Mouse (Mus musculus): ENCODE data around the gene Cped1. TPM values are rescaled to one million over a fixed set of nuclear protein-coding genes. Genes with fewer than 3 reads are reported as not detected.

The Cped1 gene
- polyA plus RNA-seq, 1 experiment: 2.2 TPM

- no peaks in the 10 kb centered on the region for H3K4me1 ChIP-seq (ENCODE audit: control insufficient read depth, insufficient read depth, low read length)
- H3K4me3 ChIP-seq (ENCODE audit: insufficient read depth, low read length): no peak overlapping the region
- no peak overlapping the region for H3K27ac ChIP-seq (ENCODE audit: insufficient read depth, low read length)
- TF ChIP-seq POLR2A (IDR thresholded peaks at IDR 0.05; ENCODE audit: extremely low read depth, insufficient read depth, low read length) (no peak), CTCF (IDR thresholded peaks at IDR 0.05; ENCODE audit: extremely low read depth, insufficient read depth, low read length) (no peak)
Observed at GRCm38 (mm10) chr6:22010761-22011281, 25.1 kb downstream of the Cped1 start.

GRCm38 (mm10) chr6:22011546-22011945 is 25.8 kb downstream of the Cped1 start:
- no peaks in the 10 kb centered on the region for H3K4me1 ChIP-seq (ENCODE audit: control insufficient read depth, insufficient read depth, low read length)
- H3K27ac ChIP-seq (ENCODE audit: insufficient read depth, low read length): no peak overlapping the region
- no peak overlapping the region for H3K4me3 ChIP-seq (ENCODE audit: insufficient read depth, low read length)
- TF ChIP-seq POLR2A (IDR thresholded peaks at IDR 0.05; ENCODE audit: extremely low read depth, insufficient read depth, low read length): no peak
- TF ChIP-seq CTCF (IDR thresholded peaks at IDR 0.05; ENCODE audit: extremely low read depth, insufficient read depth, low read length): no peak

- H3K27ac ChIP-seq (ENCODE audit: insufficient read depth, low read length): no peak overlapping the region
- TF ChIP-seq CTCF (IDR thresholded peaks at IDR 0.05; ENCODE audit: extremely low read depth, insufficient read depth, low read length): no peak
- no peaks in the 10 kb centered on the region for H3K4me1 ChIP-seq (ENCODE audit: control insufficient read depth, insufficient read depth, low read length)
- no peak overlapping the region for H3K4me3 ChIP-seq (ENCODE audit: insufficient read depth, low read length)
Observed at GRCm38 (mm10) chr6:22012099-22012498, 26.4 kb downstream of the Cped1 start.

GRCm38 (mm10) chr6:22012501-22012900 is 26.8 kb downstream of the Cped1 start:
- TF ChIP-seq POLR2A (IDR thresholded peaks at IDR 0.05; ENCODE audit: extremely low read depth, insufficient read depth, low read length): no peak
- no peak for TF ChIP-seq CTCF (IDR thresholded peaks at IDR 0.05; ENCODE audit: extremely low read depth, insufficient read depth, low read length)

GRCm38 (mm10) chr6:22013394-22013793 is 27.7 kb downstream of the Cped1 start:
- Histone ChIP-seq H3K27ac (ENCODE audit: insufficient read depth, low read length) (no peak overlapping the region), H3K4me3 (ENCODE audit: insufficient read depth, low read length) (no peak overlapping the region), H3K4me1 (ENCODE audit: control insufficient read depth, insufficient read depth, low read length) (no peaks in the 10 kb centered on the region)
- no peak for TF ChIP-seq CTCF (IDR thresholded peaks at IDR 0.05; ENCODE audit: extremely low read depth, insufficient read depth, low read length)
- TF ChIP-seq POLR2A (IDR thresholded peaks at IDR 0.05; ENCODE audit: extremely low read depth, insufficient read depth, low read length): no peak

More at GRCm38 (mm10) chr6:22012501-22012900, 26.8 kb downstream of the Cped1 start:
- H3K27ac ChIP-seq (ENCODE audit: insufficient read depth, low read length): no peak overlapping the region
- no peak overlapping the region for H3K4me3 ChIP-seq (ENCODE audit: insufficient read depth, low read length)
- H3K4me1 ChIP-seq (ENCODE audit: control insufficient read depth, insufficient read depth, low read length): no peaks in the 10 kb centered on the region

- Histone ChIP-seq H3K27ac (ENCODE audit: insufficient read depth, low read length) (no peak overlapping the region), H3K4me1 (ENCODE audit: control insufficient read depth, insufficient read depth, low read length) (no peaks in the 10 kb centered on the region), H3K4me3 (ENCODE audit: insufficient read depth, low read length) (no peak overlapping the region)
- TF ChIP-seq POLR2A (IDR thresholded peaks at IDR 0.05; ENCODE audit: extremely low read depth, insufficient read depth, low read length) (no peak), CTCF (IDR thresholded peaks at IDR 0.05; ENCODE audit: extremely low read depth, insufficient read depth, low read length) (no peak)
Observed at GRCm38 (mm10) chr6:22014291-22014911, 28.7 kb downstream of the Cped1 start.

GRCm38 (mm10) chr6:22017631-22018030 is 31.9 kb downstream of the Cped1 start:
- Histone ChIP-seq H3K4me3 (ENCODE audit: insufficient read depth, low read length) (no peak overlapping the region), H3K4me1 (ENCODE audit: control insufficient read depth, insufficient read depth, low read length) (no peaks in the 10 kb centered on the region), H3K27ac (ENCODE audit: insufficient read depth, low read length) (no peak overlapping the region)
- TF ChIP-seq POLR2A (IDR thresholded peaks at IDR 0.05; ENCODE audit: extremely low read depth, insufficient read depth, low read length): no peak
- no peak for TF ChIP-seq CTCF (IDR thresholded peaks at IDR 0.05; ENCODE audit: extremely low read depth, insufficient read depth, low read length)

GRCm38 (mm10) chr6:22018768-22019445 is 33.2 kb downstream of the Cped1 start:
- TF ChIP-seq CTCF (IDR thresholded peaks at IDR 0.05; ENCODE audit: extremely low read depth, insufficient read depth, low read length) (no peak), POLR2A (IDR thresholded peaks at IDR 0.05; ENCODE audit: extremely low read depth, insufficient read depth, low read length) (no peak)
- no peak overlapping the region for H3K4me3 ChIP-seq (ENCODE audit: insufficient read depth, low read length)
- H3K27ac ChIP-seq (ENCODE audit: insufficient read depth, low read length): no peak overlapping the region
- no peaks in the 10 kb centered on the region for H3K4me1 ChIP-seq (ENCODE audit: control insufficient read depth, insufficient read depth, low read length)

GRCm38 (mm10) chr6:22019637-22020036 is 33.9 kb downstream of the Cped1 start:
- TF ChIP-seq CTCF (IDR thresholded peaks at IDR 0.05; ENCODE audit: extremely low read depth, insufficient read depth, low read length): no peak
- no peak for TF ChIP-seq POLR2A (IDR thresholded peaks at IDR 0.05; ENCODE audit: extremely low read depth, insufficient read depth, low read length)
- H3K4me3 ChIP-seq (ENCODE audit: insufficient read depth, low read length): no peak overlapping the region

GRCm38 (mm10) chr6:22020696-22021095 is 35.0 kb downstream of the Cped1 start:
- Histone ChIP-seq H3K4me3 (ENCODE audit: insufficient read depth, low read length) (no peak overlapping the region), H3K4me1 (ENCODE audit: control insufficient read depth, insufficient read depth, low read length) (no peaks in the 10 kb centered on the region), H3K27ac (ENCODE audit: insufficient read depth, low read length) (no peak overlapping the region)
- no peak for TF ChIP-seq CTCF (IDR thresholded peaks at IDR 0.05; ENCODE audit: extremely low read depth, insufficient read depth, low read length)
- no peak for TF ChIP-seq POLR2A (IDR thresholded peaks at IDR 0.05; ENCODE audit: extremely low read depth, insufficient read depth, low read length)

More at GRCm38 (mm10) chr6:22019637-22020036, 33.9 kb downstream of the Cped1 start:
- H3K27ac ChIP-seq (ENCODE audit: insufficient read depth, low read length): no peak overlapping the region
- no peaks in the 10 kb centered on the region for H3K4me1 ChIP-seq (ENCODE audit: control insufficient read depth, insufficient read depth, low read length)
